Mouse (Mus musculus) cerebellum, adult 2 months (tissue): ENCODE measurements around the gene Ccdc167. TPM values are rescaled to one million over a fixed set of nuclear protein-coding genes. Genes with fewer than 3 reads are reported as not detected.

ENCODE experiments used
- DNase-seq, 2 experiments: peaks; one replicate each; pipeline ENCODE4 v3.0.0; 2021
- H3K27ac ChIP-seq: fragments of 200-500 bp; 2 replicates; pipeline ENCODE4 v1.5.1; 2012; ENCODE audit warnings: low read length, control low read depth, inconsistent platforms; ENCODE audit not compliant: insufficient read depth
- H3K27me3 ChIP-seq: fragments of 200-500 bp; 2 replicates; pipeline ENCODE4 v1.6.1; 2012; ENCODE audit warnings: inconsistent platforms, mild to moderate bottlenecking, low read length, moderate library complexity; ENCODE audit not compliant: control insufficient read depth, insufficient read depth
- H3K4me1 ChIP-seq: fragments of 200-500 bp; 2 replicates; pipeline ENCODE4 v1.6.1; 2011; ENCODE audit warnings: low read length; ENCODE audit not compliant: control insufficient read depth, insufficient read depth
- H3K4me3 ChIP-seq: fragments of 200-500 bp; replicated peaks from 2 replicates; pipeline ENCODE3; 2011; ENCODE audit warnings: mild to moderate bottlenecking, low read depth, low read length, control low read depth; ENCODE audit not compliant: insufficient read depth
- CTCF ChIP-seq: fragments of 200-500 bp; IDR thresholded peaks from 2 replicates; pipeline ENCODE4 v1.5.1; 2011; ENCODE audit warnings: low read depth, mild to moderate bottlenecking, control low read depth, low read length, moderate library complexity, borderline replicate concordance; ENCODE audit not compliant: insufficient read depth
- POLR2A ChIP-seq: fragments of 200-500 bp; IDR thresholded peaks from 2 replicates; pipeline ENCODE4 v1.6.1; 2011; ENCODE audit warnings: low read length, control low read depth, borderline replicate concordance; ENCODE audit not compliant: insufficient read depth
- WGBS: fragments of 180-500 bp; shearing (Covaris S2); methylation state at CpG from one replicate; pipeline ENCODE4 v1.1.7; 2018; 5-methylcytosine and 5-hydroxymethylcytosine counted together
- polyA plus RNA-seq: library from polyadenylated mRNA; depleted of rRNA; stranded (reverse); fragments of >200 nt; gene quantifications from 2 replicates; pipeline ENCODE4 v1.2.3, GENCODE M21; 2012; rRNA removed

Gene Ccdc167
- polyA plus RNA-seq, 1 experiment, result 25.9 TPM

- TF ChIP-seq POLR2A (no peak), CTCF (no peak)
- Histone ChIP-seq H3K4me1 (peaks cover 21% of the 10 kb centered on the region), H3K4me3 (no peak overlapping the region), H3K27me3 (no peaks in the 10 kb centered on the region), H3K27ac (no peak overlapping the region)
- no peak for DNase-seq
- 83% methylated on average over 8 of the region's 8 CpGs for WGBS
These were observed 78.9 kb downstream of the Ccdc167 start for GRCm38 (mm10) chr17:29637895-29638294.

- DNase-seq, result peak in 1 of 2 experiments; percentile 60
- no peaks in the 10 kb centered on the region for H3K27me3 ChIP-seq
- H3K27ac ChIP-seq, result 0 out of 2 replicates have a peak overlapping the region, but pooled peaks have one; percentile 26
- H3K4me3 ChIP-seq, result no peak overlapping the region
- peaks cover 21% of the 10 kb centered on the region for H3K4me1 ChIP-seq
- TF ChIP-seq CTCF, result no peak
- no peak for TF ChIP-seq POLR2A
- WGBS, result 31% methylated on average over 4 of the region's 4 CpGs
These were observed 79.5 kb downstream of the Ccdc167 start for GRCm38 (mm10) chr17:29637377-29637776.

Other genes with a start within 250 kb of the Ccdc167 start
- gene Pim1, start 226.3 kb downstream of the Ccdc167 start, polyA plus RNA-seq, result 10.5 and 10.9 TPM in 2 replicates
- not detected in 2 replicates for gene Gm17657, start 167.4 kb downstream of the Ccdc167 start, polyA plus RNA-seq
- 37.4 and 37.7 TPM in 2 replicates for gene Tbc1d22b, start 167.3 kb downstream of the Ccdc167 start, polyA plus RNA-seq
- 0.76 and 1.2 TPM in 2 replicates for gene Tmem217, start 164.7 kb downstream of the Ccdc167 start, polyA plus RNA-seq
- 66.3 and 72.1 TPM in 2 replicates for gene Rnf8, start 102.3 kb downstream of the Ccdc167 start, polyA plus RNA-seq
- 3.2 and 4.3 TPM in 2 replicates for gene Gm28043, start 102.2 kb downstream of the Ccdc167 start, polyA plus RNA-seq
- 96.5 and 99.1 TPM in 2 replicates for gene Cmtr1, start 56.4 kb downstream of the Ccdc167 start, polyA plus RNA-seq